Mouse (Mus musculus) R1 (cell line): ENCODE measurements around the gene Rock2.
A peak's percentile ranks its signal among the peaks of the same experiment; 100 is the strongest.
"Not testable (repeated sequence)": the region's sequence is repeated elsewhere in the genome, so short reads cannot be mapped to it uniquely, and the experiment has no call there.

ENCODE experiments used
- DNase-seq: peaks from one replicate; pipeline ENCODE4 v3.0.0-alpha.2; 2018; ENCODE audit warnings: low read depth, low spot score

Gene Rock2

DNA sequence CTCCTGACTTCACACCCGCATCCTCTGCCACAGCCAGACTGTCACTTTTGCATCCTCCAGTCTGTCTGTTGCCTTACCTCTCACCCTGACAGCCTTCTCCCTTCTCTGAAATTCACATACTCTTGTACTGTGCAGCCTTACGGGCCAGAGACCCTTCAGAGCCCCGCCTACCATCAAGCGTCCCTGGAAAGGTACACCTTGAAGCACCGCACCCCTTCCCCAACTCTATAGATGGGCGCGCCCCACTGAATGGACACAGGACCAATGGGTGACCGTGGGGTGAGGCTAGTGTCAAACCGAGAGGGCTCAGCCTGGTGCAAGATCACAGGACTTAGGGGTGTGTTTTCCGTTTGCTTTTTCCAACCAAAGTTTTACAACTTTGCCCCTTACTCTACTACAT, 104.5 kb downstream of the Rock2 start:
- DNase-seq: peak; percentile 58

DNA sequence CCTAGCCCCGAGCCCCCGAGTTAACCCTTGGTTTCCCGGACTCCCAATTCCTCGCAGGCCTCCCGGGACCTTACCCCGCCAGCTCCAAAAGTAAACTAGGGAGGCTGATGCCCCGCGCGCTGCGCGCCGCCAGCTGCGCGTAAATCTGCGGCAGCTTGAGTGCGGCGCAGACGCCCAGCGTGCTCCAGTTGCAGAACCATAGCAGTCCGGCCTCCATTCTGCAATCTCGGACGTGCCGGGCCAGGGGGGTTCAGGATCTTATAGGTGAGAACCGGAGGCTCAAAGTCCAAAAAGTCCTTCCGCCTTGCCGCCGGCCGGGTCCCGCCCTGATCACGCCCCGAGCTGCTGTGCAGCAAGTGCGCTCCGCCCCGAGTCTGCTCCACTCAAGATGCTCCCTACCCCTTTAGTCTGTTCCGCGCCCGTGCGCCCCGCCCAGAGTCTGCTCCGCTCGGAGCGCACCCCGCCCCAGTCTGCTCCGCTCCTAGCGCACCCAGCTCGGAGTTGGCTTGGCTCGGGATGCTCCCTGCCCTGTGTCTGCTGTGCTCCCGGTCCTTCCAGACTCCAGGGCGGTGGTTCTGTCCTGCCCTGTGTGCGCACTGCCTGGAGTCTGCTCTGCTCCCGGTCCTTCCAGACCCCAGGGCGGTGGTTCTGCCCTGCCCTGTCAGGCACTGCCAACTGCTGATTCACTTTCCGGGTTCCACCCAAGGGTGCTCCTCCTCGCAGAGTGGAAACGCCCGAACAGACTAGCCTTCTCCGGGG, 105.2 kb downstream of the Rock2 start, which contains the start of gene Pqlc3:
Gene Pqlc3, minus strand, starts transcription at position 670 of the 759 bp plus-strand sequence.
- peak; percentile 95 for DNase-seq

DNA sequence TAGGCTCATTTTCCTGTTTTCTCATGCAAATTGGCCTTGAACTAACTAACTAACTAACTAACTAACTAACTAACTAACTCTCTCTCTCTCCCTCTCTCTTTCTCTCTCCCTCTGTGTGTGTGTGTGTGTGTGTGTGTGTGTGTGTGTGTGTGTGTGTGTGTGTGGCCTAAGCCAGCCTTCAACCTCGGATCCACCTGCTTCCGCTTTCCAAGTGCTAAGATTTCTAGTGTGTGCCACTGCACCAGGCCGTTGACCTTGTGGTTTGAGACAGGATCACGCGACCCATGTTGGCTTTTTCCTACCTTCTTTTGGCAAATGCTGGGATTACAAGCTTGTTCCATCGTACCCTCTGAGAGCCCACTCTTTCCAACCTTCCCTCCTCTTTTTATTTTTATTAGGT, 105.9 kb downstream of the Rock2 start:
- DNase-seq: peak; percentile 44

DNA sequence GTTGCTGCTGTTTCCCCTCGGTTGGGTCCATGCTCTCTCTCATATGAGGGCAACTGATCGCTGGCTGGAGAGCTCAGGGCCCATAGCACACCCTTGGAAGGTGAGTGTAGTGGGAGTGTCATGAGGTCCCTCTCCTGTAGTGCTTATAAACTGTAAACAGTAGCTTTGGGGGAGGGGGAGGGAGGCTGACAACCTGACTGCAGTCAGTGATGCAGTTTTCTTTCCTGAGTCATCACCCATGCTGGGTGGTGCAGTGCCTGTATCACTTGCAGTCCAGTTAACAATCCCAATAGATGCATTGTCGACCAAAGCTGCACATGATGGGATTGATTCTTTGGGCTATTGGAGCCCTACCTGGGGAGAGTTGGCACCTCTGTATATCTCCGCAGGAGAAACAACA, 106.5 kb downstream of the Rock2 start:
- peak; percentile 29 for DNase-seq

DNA sequence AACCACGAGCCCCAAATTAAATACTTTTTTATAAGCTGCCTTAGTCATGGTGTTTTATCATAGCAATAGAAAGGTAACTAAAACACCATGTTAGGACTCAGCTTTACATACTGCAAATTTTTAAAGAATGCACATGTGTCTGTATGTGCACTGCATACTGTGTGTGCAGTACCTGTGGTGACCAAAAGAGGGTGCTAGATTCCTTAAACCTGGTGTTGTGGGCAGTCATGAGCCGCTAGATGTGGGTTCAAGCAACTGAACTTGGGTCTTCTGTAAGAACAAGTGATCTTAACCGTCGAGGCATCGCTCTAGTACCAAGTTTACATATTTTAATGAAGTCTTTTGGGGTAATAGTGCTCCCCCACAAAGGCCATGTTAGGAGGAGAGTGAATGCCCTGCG, 114.8 kb downstream of the Rock2 start:
- peak; percentile 68 for DNase-seq

DNA sequence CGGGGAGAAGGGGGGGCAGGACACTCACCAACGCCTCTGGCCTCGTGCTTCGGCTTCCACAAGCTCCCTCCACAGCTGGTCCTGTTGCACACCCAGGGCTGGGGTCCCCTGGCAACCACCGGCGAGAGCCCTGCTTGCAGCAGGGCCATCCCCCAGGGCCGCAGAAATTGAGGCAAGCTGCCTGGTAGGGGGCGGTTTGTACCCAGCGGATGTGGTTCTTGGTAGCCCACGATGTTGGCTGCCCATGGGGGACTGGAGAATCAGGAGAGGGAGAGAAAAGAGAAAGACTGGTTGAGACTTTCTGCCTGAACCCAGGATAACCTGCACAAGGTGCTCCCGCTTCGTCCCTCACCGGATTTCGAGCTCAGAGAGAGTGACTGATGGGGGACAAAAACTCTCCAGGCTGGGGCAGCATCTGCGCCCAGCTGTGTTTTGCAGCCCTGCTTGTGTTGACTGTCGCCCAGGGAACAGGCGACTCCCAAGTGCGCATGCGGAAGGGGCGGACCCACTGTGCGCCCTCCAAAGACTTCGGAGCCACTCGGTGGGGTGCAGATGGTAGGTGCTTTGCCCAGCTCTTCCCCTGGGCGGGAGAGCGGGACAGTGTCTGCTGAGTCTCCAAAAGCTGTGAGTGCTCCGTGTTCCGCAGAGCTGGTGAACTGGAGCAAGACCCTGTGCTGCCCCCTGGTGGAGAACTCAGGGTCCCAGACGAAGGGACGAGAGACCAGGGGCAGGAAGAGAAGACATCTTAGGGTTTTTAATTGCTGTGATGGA, 116.6 kb downstream of the Rock2 start, which contains the start of gene 2410004P03Rik:
Gene 2410004P03Rik, minus strand, starts transcription at position 628 of the 771 bp plus-strand sequence.
- peak; percentile 88 for DNase-seq

DNA sequence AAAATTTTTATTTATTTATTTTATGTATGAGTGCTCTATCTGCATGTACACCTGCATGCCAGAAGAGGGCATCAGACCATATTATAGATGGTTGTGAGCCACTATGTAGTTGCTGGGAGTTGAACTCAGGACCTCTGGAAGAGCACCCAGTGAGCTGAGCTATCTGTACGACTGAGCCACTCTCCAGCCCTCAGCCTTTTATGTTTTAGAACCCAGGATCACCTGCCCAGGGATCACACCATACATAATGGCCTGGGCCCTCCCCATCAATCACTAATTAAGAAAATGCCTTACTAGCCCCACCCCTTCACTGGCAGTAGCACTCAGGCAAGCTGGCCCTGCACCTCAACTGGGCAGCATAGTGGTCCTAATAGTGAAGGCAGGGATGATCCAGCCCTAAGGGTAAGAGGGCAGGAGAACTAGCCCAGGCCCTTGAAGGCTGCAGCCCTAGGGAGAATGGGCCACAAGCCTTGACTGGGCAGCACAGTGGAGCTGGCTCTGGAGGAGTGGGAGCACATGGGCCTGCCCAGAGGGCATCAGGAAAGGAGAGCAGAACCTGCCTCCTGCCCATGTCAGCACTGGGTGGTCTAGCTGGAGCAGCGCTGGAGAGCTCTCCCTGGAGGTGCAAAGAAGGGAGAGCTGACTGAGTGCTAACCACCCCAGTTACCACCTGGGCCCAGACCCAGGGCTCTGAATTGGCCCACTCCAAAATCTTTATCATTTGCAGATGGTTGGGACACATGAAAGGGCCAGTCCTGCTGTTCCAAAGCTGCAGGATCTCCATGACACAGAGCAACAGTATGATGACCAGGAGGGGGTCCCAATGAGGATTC, 117.6 kb downstream of the Rock2 start:
- no peak for DNase-seq

DNA sequence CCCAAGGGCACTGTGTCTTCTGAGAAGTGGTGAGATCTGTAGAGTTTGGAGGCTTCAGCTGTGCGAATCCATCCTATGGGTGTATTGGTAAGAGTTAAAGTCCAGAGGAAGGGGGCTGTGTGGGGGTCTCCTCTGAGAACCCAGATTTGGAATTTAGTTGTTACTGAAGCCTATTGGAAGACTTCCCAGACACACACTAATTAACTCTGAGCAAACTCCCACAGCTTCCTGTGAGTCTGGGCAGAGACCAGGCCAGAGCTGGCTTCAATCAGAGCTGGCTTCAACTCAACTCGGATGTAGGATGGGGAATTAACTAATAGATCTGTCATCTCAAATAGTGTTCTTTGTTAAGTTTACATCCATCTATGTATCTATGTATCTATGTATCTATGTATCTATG, 121.0 kb downstream of the Rock2 start:
- DNase-seq: no peak

DNA sequence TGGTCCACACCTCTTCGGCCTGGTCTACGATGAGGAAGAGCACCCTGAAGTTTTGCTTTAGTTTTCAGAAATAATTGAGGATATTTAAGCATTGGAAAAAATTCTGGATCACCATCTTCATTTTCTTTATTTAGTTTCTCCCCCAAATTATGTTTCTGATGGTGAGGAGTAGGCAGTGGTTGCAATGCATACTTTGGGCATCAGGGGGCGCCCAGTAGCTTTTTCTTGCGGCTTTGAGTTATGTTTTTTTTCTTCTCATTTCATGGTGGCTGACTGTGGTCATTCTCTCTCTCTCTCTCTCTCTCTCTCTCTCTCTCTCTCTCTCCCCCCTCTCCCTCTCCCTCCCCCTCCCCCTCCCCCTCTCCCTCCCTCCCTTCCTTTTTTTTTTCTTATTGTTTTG, 123.8 kb downstream of the Rock2 start:
- DNase-seq: peak; percentile 38

DNA sequence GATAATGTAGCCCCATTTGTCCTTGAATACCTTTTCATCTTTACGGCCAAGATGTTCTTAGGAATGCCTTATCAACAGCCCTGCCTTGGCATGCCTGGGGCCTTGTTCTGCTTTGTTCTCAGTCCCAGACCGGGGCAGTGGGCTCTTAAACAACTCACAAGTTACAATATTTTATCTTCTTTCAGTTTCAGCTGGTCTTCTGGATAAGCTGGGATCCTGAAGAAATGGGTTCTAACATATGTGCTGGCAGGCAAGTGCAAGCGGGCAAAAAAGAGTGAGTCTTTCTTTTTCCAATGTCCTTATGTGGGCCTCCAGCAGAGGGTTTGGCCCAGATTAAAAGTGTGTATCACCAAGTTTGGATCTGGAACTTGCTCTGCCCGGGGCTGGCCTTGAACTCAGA, 126.4 kb downstream of the Rock2 start:
- not testable (repeated sequence) for DNase-seq

DNA sequence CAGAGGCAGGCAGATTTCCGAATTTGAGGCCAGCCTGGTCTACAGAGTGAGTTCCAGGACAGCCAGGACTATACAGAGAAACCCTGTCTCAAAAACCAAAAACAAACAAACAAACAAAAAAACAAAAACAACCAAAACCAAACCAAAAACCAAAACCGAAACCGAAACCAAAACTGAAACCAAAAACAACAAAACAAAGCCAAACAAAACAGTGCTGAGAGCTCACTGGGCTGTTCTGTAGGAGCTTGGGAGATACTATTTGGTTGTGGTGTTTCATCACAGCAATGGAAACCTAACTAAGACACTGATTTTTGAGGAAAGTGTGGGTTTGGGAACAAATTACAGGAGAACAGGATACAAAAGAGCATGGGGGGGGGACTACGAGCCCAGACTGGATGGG, 127.5 kb downstream of the Rock2 start:
- no peak for DNase-seq

DNA sequence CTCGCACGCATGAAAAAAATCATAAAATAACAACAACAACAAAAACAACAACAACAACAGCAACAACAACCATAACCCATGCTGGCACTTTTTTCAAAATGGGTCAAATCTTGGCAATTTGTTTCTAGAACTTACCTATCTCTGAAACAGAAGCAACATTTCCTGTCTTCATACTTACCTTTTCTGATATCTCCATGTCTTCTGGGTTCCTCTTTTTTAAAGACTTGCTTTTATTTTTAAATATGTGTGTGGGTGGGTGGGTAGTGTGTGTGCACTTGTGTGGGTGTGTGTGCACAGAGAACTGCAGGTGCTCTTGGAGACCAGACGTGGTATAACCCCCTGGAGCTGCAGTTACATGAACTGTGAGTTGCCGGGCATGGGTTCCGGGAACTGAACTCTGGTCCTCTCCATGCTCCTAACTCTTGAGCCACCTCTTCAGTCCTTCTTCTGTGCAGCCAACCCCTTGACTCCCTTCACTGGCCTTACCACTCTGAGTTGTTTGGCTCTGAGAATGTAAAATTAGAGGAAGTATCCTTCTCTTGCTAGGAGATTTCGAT, 129.9 kb downstream of the Rock2 start:
- no peak for DNase-seq

DNA sequence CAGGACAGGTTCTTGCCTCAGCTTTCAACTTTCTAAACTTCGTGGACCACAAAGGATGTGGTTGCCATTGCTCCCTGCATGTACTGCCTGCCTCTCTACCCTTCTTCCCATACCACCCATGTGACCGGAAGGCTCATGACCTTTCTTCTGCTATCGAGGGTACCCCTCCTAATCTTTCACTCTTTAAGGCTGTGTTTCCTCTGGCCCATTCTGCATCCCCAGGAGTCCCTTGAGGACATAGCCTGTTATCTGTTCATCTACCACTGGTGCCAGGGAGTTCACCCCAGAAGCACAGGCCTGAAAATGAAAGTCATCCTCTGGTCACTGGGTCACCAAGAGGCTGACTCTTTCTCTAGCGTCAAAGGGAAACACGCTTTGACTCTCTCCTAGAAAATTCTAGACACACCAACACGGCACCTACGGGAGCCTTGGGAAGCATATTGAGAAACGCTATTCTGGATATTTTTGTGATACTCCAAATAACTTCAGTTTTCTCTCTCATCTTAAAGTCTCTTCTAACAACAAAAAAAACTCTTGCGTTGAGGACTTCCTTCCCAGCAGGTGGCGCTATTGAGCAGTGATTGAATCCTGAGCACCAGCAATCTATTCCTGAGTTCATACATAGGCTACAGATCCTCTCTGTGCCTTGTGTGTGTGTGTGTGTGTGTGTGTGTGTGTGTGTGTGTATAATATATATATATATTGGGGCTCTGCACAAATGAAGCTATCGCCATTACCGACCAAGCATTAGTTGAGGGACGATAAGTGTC, 138.2 kb downstream of the Rock2 start:
- DNase-seq: peak; percentile 79

DNA sequence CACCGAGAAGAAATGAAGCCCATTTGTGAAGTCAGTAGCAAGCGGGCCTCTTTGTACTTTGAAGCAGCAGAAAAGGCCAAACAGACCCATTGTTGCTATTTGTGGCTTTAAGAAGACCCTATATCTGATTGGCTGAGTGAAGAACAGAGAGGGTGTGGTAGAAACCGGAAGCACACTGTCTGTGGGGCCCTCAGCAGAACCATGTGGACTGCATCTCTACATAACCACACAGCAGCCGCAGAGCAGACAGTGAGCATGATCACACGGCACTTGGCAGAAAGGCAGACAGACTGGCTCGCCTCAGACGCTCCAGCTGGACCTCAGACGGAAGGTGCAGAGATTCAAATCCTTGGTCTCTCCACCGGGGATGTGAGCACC, 138.8 kb downstream of the Rock2 start:
- DNase-seq: peak; percentile 63

DNA sequence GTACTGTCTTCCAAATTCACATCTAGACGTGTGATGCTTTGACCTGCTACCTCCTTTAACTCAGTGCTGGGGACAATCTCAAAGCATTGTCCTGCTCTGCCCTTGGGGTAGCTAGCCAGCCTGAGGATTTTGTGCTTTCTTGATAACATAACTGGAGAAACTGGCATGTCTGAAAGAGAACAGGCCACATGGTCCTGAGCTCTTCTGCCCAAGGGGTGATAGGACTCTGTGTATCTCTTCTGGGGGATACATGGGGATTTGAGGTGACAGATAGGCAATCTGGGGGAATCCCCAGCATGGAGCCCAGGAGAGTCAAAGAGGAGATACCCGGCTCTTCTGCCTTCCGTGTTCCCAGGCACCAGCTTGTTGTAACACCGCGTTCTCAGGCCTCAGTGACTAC, 140.0 kb downstream of the Rock2 start:
- no peak for DNase-seq

DNA sequence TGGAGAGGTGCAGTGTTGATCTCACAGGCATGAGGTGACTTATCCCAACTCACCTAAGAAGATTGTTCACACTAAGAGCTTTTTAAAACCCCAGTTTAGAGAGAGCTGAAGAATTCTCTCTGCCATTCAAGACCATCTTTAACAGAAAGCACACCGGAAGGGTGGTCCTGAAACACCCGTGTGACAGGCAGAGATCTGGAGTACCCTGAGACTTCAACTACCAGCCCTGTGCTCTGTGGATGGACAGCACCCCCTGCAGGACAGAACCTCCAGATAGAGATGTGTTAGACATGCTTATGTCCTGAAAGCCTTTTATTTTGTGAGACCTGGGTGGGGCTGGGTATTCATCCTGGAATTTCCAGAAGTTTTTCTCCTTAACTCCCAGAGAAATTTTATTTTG, 140.4 kb downstream of the Rock2 start:
- peak; percentile 89 for DNase-seq

DNA sequence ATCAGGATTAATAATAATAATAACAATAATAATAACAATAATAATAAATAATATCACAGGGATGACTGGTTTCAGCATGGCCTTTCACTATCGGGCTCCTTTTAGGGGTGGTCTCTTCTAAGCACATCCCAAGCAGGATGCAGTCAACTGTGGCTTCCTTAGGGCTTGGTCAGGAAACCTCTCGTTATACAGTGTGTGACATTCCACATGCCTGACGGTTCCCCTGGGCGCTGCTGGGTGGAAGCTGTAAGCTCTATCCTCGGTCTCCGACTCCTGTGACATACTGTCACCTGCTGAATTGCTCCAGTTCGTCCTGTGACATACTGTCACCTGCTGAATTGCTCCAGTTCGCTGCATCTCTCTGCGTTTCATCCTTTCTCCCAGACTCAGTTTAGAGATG, 141.8 kb downstream of the Rock2 start:
- no peak for DNase-seq

DNA sequence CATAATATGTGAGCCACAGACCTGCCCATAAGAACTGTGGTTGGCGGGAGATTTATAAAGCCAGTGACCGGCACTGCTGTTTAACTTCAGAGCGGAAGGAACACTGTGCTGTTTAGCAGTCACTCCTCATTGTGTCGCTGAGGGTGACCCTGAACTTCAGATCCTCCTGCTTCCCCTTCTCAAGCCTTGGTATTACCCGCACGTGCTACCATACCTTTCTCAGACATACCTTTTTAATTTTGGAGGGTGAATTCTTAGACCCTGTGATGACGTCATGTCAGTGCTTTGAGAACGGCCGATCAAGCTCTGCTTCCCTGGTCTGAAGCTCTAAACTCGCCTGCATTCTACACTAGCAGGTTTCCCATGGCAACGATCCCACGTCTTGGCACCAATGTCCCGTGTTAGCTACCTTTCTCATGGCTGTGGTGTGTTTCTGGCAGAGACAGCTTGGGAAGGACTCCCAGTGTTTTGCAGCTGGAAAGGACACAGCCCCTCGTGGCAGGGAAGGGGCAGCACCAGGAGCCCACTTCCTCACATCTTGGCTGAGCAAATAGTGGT, 142.4 kb downstream of the Rock2 start:
- peak; percentile 64 for DNase-seq
